Mouse (Mus musculus) 3134 (cell line): ENCODE measurements around the gene Tead2.
"Not testable (repeated sequence)": the region's sequence is repeated elsewhere in the genome, so short reads cannot be mapped to it uniquely, and the experiment has no call there.

Source experiments
- DNase-seq: peaks from one replicate; pipeline ENCODE4 v3.0.0-alpha.2; 2011; ENCODE audit warnings: low spot score; ENCODE audit not compliant: insufficient read length; ENCODE audit errors: extremely low read depth

Tead2 gene

DNA sequence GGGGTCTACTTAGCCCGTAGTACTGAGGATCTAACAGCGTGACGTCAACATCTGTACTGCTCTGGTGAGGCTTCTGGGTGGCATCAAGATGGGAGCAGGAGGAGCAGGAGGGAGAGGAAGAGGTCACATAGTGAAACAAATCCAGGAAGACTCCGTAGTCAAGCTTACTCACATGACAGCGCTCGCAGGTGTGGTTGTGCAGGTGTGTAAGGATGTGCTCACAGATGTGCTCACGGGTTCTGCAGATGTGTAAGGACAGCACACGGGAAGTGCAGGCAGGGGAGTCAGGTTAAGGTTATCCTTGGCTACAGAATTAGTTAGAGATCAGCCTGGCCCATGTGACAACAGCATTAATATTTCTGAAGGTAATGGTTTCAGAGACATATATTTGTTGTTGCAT, 38.3 kb downstream of the Tead2 start:
- no peak for DNase-seq

DNA sequence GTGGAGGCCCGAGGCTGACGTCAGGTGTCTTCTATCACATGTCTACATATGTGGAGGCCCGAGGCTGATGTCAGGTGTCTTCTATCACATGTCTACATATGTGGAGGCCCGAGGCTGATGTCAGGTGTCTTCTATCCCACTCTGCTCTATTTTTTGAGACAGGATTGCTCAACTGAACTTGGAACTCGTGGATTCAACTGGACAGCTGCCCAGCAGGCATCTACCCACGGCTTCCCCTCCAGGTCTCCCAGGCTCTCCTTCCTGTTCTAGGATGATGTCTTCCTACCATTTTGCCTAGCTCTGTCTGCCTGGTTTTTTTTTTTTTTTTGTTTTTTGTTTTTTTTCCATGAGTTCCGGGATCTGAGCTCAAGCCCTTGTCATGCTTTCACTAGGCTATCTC, 40.3 kb downstream of the Tead2 start:
- not testable (repeated sequence) for DNase-seq

DNA sequence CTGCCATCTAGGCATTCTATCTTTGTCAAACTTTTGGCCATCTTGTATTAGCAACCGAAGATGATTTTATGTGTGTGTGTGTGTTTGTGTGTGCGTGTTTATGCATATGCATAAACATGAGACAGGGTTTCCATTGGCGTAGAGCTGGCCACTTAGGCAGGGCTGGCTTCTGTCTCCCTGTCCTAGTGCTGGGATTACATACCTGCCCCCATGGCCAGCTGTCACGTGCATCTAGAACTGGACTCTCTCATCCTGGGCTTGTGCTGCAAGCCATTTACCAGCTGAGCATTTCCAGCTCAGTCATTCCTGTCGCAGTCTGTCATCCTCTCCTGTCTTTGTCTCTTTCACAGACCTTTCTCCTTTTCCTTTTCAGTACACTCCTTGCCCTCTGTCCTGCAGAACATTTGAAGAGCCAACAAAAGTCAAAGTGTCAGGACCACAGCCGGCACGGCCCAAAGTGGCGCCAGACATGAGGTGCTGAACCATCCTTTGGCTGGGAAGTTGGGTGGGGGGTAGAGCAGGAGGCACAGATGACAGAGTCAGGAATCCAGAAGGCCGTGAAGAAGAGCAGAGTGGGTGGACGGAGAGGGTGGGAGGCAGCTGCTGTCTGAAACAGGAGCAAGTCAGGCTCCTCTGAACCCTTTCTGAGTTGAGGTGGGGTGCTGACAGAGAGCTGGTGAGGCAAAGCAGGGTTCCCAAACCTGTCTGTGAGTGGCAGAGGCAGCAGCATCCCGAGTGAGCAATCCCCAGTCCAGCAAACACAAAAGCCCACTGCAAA, 41.7 kb downstream of the Tead2 start:
- DNase-seq = no peak

DNA sequence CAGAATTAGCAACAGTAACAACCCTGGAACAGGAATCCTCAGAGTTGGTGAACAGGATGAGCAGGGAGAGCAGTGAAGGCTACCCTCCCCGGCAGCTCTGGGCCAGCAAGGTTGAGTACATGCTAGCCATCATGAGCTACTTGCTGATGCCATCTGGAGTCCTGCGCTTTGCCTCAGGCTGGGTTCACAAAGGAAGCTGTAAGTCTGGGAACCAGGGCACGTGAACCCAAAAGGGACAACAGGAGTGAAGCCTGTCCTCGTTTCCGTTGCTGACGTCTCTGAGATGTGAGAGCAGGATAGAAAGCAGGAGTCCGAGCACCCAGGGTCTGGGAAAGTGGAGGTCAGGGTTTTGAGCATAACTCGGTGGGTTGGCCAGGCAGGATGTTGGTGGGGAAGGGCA, 43.7 kb downstream of the Tead2 start:
- no peak for DNase-seq

DNA sequence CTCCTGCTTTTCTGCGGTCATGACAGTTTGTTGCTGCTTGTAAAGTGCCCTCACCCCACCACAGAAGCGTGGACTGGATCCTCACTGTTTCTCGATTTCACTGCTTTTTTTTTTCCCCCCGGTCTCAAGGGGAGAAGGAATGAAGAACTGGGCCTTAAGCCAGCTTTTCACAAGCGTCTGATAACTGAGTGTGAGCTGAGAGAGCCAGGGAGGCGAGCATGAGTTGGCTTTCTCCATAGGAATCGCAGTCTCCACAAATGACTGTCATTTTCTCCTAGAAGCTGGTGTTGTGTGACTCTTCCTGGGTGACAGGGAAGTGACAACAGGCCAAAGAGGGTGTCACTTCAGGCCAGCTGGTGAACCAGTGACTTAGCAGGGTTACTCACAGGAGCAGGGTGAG, 46.7 kb downstream of the Tead2 start:
- no peak for DNase-seq

DNA sequence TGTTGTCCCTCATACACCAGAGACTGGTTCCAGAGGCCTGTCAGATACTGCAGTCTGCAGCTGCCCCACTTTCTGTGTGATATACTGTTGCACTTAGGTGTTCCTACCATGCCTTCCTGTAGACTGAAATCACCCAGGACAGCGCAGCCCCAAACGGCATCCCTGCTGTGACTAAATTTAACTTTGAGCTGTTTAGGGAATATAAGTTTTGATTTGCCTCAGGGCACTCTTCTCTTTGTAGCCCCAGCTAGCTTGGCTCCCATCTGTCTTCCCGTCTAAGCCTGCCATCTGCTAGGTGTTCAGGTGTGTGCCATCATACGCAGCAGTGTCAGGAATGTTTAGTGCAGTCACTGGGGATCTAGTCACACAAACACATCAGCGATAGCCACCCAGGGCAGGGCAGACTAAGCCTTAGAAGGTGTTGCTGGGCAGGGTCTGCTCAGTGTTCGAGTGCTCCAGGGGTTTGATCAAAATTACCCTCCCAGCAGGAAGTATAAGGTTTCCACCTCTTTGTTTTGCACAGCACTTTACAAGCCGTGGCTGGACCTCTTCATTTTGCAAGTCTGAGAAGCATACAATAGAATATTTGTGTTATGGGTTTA, 47.6 kb downstream of the Tead2 start:
- DNase-seq = no peak

DNA sequence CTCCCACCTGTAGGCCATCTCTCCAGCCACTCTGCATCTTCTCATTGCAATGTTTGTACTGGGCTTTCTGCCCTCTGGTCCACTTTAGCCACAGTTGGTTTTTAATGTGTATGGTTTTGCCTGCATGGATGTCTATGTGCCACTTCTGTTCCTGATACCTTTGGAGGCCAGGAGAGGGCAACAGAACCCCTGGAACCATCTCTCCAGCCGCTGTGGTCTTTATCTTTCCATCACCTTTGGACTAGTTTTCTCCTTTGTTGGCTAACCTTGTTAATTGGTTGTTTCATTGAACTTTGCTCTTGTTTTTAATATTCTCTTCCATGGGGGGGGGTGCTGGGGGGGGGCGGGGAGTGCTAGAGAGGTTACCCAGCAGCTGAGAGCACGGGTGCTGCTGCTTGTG, 48.8 kb downstream of the Tead2 start:
- DNase-seq = no peak

DNA sequence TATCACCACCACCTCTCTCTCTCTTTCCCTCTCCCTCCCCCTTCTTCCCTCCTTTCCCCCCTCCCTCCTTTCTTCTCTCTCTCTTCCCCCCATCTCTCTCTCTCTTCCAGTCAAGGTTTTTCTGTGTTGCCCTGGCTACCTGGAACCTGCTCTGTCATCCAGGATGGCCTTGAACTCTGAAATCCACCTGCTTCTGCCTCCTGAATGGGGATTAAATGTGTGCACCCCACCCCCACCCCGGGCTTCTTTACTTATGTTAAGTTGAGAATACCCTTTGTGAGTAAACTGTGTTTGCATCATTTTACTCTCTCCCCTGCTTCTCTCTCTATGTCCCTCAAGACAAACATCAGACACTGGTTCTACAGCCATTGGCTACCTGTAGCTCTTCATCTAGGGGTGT, 50.0 kb downstream of the Tead2 start:
- DNase-seq = no peak

DNA sequence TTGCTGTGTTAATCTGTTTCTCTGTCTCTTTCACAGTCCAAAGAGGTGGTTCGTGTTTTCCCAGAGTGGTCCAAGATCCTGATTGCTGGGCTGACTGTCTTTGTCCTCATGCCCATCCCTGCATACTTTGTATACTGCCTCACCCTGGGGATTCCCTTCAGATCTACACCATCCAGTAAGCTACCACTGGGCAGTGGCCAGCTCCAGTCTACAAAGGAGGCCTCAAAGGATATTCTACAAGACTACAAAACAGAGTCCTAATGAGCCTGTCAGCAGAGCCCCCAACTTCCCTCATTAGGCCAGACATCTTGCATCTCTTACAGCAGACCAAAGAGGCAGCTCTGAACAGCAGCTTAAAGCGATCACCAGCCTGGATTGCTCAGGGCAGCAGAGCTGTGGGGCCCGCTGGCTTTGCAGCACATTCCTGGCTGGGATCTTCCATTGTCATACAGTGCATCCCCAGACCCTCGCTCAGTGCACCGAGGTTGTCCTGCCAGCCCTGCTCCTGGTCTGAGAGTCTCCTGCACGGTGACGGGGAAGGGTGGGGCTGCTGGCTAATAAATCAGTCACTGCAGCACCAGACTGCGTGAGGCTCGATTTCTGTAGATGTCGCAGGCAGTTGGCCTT, 57.3 kb downstream of the Tead2 start:
- no peak for DNase-seq

DNA sequence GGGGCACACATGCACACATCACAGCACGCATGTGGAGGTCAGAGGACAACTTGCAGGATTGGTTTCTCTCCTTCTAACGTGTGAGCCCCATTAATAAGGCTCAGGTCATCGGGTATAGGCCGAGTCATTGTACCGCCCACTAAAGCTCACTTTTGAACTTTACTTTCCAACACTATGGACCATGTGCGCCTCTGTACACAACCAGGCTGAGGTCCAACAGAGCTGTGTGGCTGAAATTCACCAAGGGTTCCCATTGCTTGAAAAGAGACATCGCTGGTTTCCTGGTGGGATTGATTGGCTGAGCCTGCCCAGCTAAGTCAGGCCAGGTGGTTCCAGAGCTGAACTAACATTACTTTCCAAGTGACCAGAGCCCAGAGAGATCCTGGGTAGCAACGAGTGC, 58.1 kb downstream of the Tead2 start:
- no peak for DNase-seq

DNA sequence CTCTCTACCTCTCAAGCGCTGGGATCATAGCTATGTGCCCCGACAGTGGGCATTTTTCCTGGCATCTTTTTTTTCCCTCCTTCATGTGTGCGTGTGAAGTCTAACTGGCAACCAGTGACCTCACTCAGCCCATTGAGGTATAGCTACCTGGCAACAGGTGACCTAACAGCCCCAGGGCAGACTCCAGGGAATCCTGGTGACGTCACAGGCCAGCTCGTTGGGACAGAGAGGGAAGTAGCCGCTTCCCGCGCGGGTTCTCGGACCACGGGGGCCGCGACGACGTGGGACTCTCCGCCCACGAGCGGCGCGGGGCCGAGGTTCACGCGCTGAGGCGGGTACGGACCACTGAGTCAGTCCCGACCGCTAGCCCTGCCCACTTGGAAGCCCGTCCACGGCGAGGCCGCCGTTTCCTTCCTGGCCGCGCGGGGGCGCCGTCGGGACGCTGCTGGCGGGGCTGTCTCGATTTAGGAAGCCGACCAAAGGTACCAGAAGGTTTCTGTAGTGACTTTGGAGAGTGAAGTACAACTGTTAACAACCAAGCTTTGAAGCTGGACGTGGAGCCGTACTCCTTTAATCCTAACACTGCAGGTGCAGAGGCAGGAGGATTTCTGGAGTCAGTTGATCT, 61.7 kb downstream of the Tead2 start, which contains the start of gene Slc6a21:
TSS of gene Slc6a21 (plus strand) at position 378 of the 625 bp plus-strand sequence.
- DNase-seq = peak; percentile 83
